Mouse (Mus musculus) olfactory bulb, adult 2 months (tissue): ENCODE data around the gene E130218I03Rik. TPM values are rescaled to one million over a fixed set of nuclear protein-coding genes. Genes with fewer than 3 reads are reported as not detected.
A peak's percentile ranks its signal among the peaks of the same experiment; 100 is the strongest.

Experiments used
- H3K27ac ChIP-seq: fragments of 200-500 bp; 2 replicates; pipeline ENCODE4 v1.5.1; 2012; ENCODE audit warnings: low read depth, low read length; ENCODE audit not compliant: insufficient read depth
- H3K4me1 ChIP-seq: fragments of 200-500 bp; 2 replicates; pipeline ENCODE4 v1.6.1; 2012; ENCODE audit warnings: low read length; ENCODE audit not compliant: control insufficient read depth, insufficient read depth
- H3K4me3 ChIP-seq: fragments of 200-500 bp; 2 replicates; pipeline ENCODE4 v1.5.1; 2012; ENCODE audit warnings: mild to moderate bottlenecking, low read depth, low read length, moderate library complexity; ENCODE audit not compliant: insufficient read depth
- CTCF ChIP-seq: fragments of 200-500 bp; IDR thresholded peaks from 2 replicates; pipeline ENCODE4 v1.5.1; 2012; ENCODE audit warnings: low read depth, mild to moderate bottlenecking, low read length, moderate library complexity; ENCODE audit not compliant: insufficient read depth
- POLR2A ChIP-seq: fragments of 200-500 bp; IDR thresholded peaks from 2 replicates; pipeline ENCODE4 v1.6.1; 2012; ENCODE audit warnings: mild to moderate bottlenecking, low read depth, low read length, moderate library complexity; ENCODE audit not compliant: insufficient read depth
- WGBS: fragments of 180-500 bp; shearing (Covaris S2); methylation state at CpG from one replicate; pipeline ENCODE4 v1.1.7; 2018; 5-methylcytosine and 5-hydroxymethylcytosine counted together
- polyA plus RNA-seq: library from polyadenylated mRNA; stranded (reverse); fragments of >200 nt; gene quantifications from 2 replicates; pipeline ENCODE4 v1.2.4, GENCODE M21; 2012; ENCODE audit warnings: low replicate concordance; ENCODE audit not compliant: missing spikeins, insufficient read depth, insufficient read length

Gene E130218I03Rik
- polyA plus RNA-seq, 1 experiment = not detected

DNA sequence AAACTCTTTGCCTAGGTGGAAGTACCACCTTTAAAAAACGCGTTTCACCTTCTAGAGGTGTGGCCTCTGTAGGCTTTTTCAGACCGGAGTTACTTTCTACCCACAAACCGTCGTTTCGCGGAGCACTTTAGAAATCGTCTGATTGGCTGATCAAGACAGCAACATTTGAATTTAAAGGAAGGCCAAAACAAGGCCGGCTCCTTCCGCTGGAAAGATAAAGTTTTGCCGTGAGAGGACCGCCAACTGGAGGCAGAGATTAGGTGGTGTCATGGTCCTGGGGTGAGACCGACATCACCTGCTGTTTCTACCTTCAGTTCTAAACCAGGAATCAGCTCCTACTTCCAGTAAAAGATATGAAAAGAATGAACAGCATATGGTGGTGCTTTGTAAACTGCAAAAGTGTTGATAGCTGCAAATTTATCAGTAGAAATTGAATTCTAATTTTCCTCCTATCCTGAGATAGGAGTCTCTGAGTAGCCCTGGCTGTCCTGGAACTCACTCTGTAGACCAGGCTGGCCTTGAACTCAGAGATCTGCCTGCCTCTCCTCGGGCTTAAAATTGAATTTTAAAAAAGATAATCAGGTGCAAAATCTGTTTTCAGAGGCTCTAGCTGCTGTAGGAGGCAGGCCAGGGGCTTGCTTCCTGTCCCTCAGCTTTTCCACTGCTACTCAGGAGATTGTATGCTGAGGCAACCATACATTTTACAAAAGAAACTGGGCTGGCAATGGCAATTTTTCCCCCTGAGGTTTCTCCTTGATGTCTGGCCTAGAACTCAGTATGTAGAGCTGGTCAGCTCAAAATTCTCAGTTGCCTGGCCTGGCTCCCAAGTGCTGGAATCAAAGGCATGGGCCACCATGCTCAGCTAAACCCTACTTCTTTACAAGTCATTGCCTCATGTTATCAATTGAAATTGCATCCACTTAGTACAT, 30.2 kb downstream of the E130218I03Rik start:
- H3K27ac ChIP-seq = no peak overlapping the region
- no peak for TF ChIP-seq CTCF
- TF ChIP-seq POLR2A = no peak
- 10% methylated on average over 14 of the region's 14 CpGs for WGBS
- H3K4me1 ChIP-seq = no peaks in the 10 kb centered on the region
- no peak overlapping the region for H3K4me3 ChIP-seq

DNA sequence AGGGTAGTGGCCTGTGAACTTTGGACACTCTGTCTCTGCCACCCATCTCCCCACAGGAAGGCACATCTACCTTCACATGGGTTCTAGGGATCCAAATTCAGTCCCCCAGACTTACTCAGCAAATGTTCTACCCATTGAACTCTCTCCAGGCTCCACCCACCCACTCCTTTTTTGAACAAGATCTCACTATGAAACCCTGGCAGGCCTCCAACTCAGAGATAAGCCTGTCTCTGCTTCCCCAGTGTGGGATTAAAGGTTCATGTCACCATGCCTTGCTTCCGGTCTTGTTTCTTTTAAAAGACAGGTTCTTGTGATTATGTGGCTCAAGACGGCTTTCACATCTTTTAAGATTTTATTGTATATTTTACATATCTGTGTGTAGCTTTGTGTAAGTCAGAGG, 41.5 kb downstream of the E130218I03Rik start:
- WGBS = 99% methylated on average over 2 of the region's 2 CpGs
- Histone ChIP-seq H3K4me3 (no peak overlapping the region), H3K27ac (no peak overlapping the region), H3K4me1 (0 out of 2 replicates have a peak, but pooled peaks cover 6% of the 10 kb centered on the region)
- no peak for TF ChIP-seq CTCF
- no peak for TF ChIP-seq POLR2A

DNA sequence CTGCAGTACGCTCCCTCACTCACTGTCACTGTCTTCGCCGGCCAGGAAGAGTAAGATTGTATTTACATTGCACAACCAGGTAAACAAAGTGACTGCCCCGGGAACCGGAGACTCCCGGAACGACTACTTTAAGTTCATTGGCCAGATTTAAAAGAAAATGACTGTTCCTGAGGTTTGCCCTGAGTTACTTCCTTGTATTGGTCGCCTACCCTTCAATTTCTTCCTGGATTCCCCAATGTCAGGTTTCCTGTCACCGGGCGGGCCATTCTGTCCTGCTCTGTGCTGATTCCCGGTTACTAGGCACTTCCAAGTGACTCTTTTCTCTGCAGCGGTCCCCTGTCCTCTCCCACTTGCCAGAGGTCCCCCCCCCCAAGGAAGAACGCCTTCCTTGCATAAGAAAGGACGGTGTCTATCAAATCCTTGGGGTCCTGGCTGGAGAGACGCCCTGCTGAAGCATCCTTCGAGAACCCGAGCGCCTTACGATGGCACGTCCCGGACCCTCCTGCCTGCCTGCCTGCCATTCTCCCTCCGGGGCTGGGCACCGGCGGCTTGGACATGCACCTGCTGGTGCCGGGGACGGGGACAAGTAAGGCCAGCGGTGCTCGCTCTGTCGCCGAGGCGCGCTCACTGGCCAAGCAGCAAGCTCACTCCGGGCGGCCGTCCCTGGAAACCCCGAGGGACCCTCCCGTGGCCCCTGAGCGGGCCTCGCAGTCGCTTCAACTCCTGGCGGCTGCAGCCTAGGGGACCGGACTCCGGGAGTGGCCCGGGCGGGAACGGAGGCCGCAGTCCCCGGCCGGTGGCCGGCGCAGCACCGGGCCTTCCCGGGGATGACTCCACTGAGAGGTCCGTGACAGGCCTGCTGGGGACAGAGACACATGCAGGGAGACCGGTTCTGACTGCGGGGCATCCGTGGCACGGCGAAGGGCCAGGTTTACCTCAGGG, 43.0 kb downstream of the E130218I03Rik start:
- TF ChIP-seq POLR2A (no peak), CTCF (no peak)
- Histone ChIP-seq H3K4me1 (0 out of 2 replicates have a peak, but pooled peaks cover 6% of the 10 kb centered on the region), H3K27ac (peak overlapping the region; percentile 42; the same call in 1 of the 2 replicates), H3K4me3 (peak overlapping the region; percentile 98)
- WGBS = 1% methylated on average over 59 of the region's 59 CpGs

DNA sequence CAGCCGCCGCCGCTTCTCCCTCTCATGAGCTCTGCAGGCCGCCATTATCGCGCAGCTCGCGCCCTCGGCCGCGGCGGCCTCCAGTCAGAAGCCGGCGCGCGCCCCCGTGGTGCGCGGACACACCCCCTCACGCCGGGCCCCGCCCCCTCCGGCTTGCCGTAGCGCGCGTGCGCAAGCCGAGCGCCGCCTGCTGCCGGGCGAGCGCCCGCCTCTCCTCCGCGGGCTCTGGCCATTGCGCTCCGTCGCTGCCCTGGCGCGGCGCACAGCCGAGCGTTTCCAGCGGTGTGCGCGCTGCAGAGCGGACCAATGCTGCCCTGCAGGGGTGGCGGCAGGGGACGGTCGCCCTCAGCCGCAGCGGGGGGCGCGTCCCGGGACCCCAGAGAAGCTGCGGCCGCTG, 43.7 kb downstream of the E130218I03Rik start:
- WGBS = under 1% methylated on average over 57 of the region's 59 CpGs
- TF ChIP-seq CTCF = no peak
- peak; percentile 93 for TF ChIP-seq POLR2A
- peak overlapping the region; percentile 76 for H3K27ac ChIP-seq

DNA sequence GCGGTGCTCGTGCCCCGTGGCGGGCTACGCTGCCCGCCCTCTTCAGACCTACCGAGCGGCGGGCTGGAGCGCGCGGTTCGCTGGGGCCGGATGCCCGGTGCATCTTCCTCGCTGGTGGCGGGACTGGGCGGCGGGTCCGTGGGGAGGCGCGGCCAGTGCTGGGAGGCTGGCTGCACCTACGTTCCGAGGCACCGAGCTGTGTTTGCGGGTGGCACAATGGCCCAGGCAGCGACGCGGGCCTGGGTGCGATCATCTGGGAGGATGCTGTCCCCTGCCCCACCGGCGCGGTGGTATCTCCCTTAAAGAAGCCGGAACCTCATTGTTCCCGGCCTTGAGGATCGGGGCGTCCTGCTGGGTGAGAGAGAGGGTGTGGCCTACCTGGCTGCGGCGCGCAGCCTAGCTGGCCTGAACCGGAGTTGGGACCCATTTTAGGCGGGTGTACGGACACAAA, 44.1 kb downstream of the E130218I03Rik start, which contains the start of gene Pdik1l:
Pdik1l (minus strand) TSS at position 321 of the 451 bp plus-strand sequence.
- Histone ChIP-seq H3K4me1 (0 out of 2 replicates have a peak, but pooled peaks cover 6% of the 10 kb centered on the region), H3K27ac (peak within 1 kb of the TSS; percentile 76), H3K4me3 (peak within 1 kb of the TSS; percentile 98)
- TF ChIP-seq CTCF (no peak), POLR2A (no peak)
- WGBS = under 1% methylated on average over 43 of the region's 43 CpGs

More for the DNA sequence above, 43.7 kb downstream of the E130218I03Rik start:
- Histone ChIP-seq H3K4me1 (0 out of 2 replicates have a peak, but pooled peaks cover 6% of the 10 kb centered on the region), H3K4me3 (peak overlapping the region; percentile 98)

DNA sequence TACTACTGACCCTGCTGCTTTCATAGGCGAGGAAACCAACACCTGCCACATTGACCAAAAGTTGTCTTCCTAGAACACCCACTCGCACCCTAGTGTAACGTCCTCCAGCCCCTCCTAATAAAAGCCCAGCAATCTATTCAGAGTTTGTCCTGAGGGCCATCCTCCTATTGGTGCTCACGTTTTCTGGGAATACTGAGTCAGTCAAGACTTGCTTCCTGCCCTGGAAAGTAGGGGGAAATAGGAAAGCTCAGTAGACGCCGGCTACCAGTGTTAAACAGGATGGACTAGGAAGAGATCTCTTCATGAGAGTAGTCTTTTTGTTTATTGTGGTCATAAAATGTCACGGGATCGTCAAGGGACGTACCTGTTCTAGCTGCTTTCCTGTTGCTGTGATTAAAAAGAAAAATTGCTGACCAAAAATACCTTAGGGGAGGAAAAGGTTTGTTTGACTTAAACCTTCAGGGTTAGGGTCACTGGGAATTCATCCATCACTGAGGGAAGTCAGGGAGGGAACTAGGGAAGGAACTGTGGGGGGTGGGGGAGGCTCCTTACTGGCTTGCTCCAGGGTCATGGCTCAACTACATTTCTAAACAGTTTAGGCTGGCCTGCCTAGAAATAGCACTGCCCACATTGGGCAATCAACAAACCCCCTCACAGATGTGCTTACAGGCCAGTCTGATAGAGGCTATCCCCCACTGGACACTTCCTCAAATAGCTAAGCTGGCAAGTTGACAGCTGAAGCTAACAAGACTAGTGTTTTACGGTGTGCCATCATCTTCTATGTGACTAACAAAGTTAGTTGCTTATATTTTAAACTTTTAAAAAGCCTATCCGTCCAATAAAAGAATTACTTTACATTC, 45.2 kb downstream of the E130218I03Rik start:
- WGBS = 49% methylated on average over 11 of the region's 11 CpGs
- 0 out of 2 replicates have a peak, but pooled peaks cover 6% of the 10 kb centered on the region for H3K4me1 ChIP-seq
- TF ChIP-seq CTCF = no peak
- no peak overlapping the region for H3K27ac ChIP-seq
- no peak overlapping the region for H3K4me3 ChIP-seq

DNA sequence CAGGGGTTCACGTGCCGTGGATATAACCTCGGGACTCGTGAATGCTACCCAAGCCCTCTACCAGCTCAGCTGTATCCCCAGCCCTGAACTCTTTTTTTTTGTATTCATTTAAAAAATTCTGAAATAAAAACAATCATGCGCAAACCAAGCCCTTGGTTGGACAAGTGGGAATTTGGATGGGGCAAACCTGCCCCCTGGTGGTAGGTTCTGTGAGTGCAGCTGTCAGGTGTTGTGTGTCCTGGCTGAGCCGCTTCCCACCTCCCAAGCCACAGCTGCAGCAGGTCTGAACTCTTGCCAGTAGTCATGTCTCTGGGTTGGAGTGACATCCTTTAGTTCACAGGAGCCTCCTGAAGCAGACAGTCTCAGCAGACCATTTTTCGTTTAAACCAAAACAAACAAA, 48.6 kb downstream of the E130218I03Rik start:
- TF ChIP-seq CTCF = peak; percentile 76
- no peak for TF ChIP-seq POLR2A
- WGBS = 18% methylated on average over 7 of the region's 7 CpGs
- H3K4me1 ChIP-seq = no peaks in the 10 kb centered on the region
- no peak overlapping the region for H3K27ac ChIP-seq
- no peak overlapping the region for H3K4me3 ChIP-seq
